Mouse (Mus musculus): ENCODE data around the gene Foxk2. TPM values are rescaled to one million over a fixed set of nuclear protein-coding genes. Genes with fewer than 3 reads are reported as not detected.
A peak's percentile ranks its signal among the peaks of the same experiment; 100 is the strongest.

Foxk2 gene
- polyA plus RNA-seq (2015; fragmentation: Nextera tagmentation; extraction: Ambion mirVana): 14.2 and 14.3 TPM in 2 replicates

GRCm38 (mm10) chr11:121259160-121260100, at the start of gene Foxk2:
TSS of gene Foxk2 (plus strand) at chr11:121259990.
- H3K4me3 ChIP-seq (replicated peaks; ENCODE audit: low read length): peak within 1 kb of the TSS; percentile 98
- H3K27ac ChIP-seq (ENCODE audit: low read length): peak within 1 kb of the TSS; percentile 95
- under 1% methylated on average over 67 of the region's 91 CpGs for WGBS
- peak; percentile 98 for ATAC-seq
- H3K27me3 ChIP-seq (replicated peaks; ENCODE audit: control insufficient read depth, insufficient read depth, low read length): no peaks in the 10 kb centered on the region
- peaks cover 27% of the 10 kb centered on the region for H3K36me3 ChIP-seq (ENCODE audit: control insufficient read depth, insufficient read depth)
- peak within 1 kb of the TSS; percentile 89 for H3K4me2 ChIP-seq (ENCODE audit: low read length)
- H3K9ac ChIP-seq (replicated peaks; ENCODE audit: low read depth, low read length): peak within 1 kb of the TSS; percentile 98
- H3K4me1 ChIP-seq (replicated peaks; ENCODE audit: control insufficient read depth, insufficient read depth, low read length): peaks cover 32% of the 10 kb centered on the region
- H3K9me3 ChIP-seq (ENCODE audit: control insufficient read depth, low read length): no peaks in the 10 kb centered on the region

- ATAC-seq: no peak
- no peaks in the 10 kb centered on the region for H3K27me3 ChIP-seq (replicated peaks; ENCODE audit: control insufficient read depth, insufficient read depth, low read length)
- peaks cover 14% of the 10 kb centered on the region for H3K36me3 ChIP-seq (ENCODE audit: control insufficient read depth, insufficient read depth)
- no peak overlapping the region for H3K9ac ChIP-seq (replicated peaks; ENCODE audit: low read depth, low read length)
- no peaks in the 10 kb centered on the region for H3K4me1 ChIP-seq (replicated peaks; ENCODE audit: control insufficient read depth, insufficient read depth, low read length)
- no peak overlapping the region for H3K27ac ChIP-seq (ENCODE audit: low read length)
- no peak overlapping the region for H3K4me3 ChIP-seq (replicated peaks; ENCODE audit: low read length)
- no peak overlapping the region for H3K4me2 ChIP-seq (ENCODE audit: low read length)
- H3K9me3 ChIP-seq (ENCODE audit: control insufficient read depth, low read length): no peaks in the 10 kb centered on the region
- 97% methylated on average over 3 of the region's 3 CpGs for WGBS
Observed at GRCm38 (mm10) chr11:121216831-121217230, 43.0 kb upstream of the Foxk2 start.

- H3K9ac ChIP-seq (replicated peaks; ENCODE audit: low read depth, low read length): no peak overlapping the region
- H3K27ac ChIP-seq (ENCODE audit: low read length): no peak overlapping the region
- WGBS: 90% methylated on average over 11 of the region's 11 CpGs
- no peaks in the 10 kb centered on the region for H3K27me3 ChIP-seq (replicated peaks; ENCODE audit: control insufficient read depth, insufficient read depth, low read length)
- H3K9me3 ChIP-seq (ENCODE audit: control insufficient read depth, low read length): no peaks in the 10 kb centered on the region
- H3K36me3 ChIP-seq (ENCODE audit: control insufficient read depth, insufficient read depth): peaks cover 31% of the 10 kb centered on the region
- no peak overlapping the region for H3K4me2 ChIP-seq (ENCODE audit: low read length)
- no peaks in the 10 kb centered on the region for H3K4me1 ChIP-seq (replicated peaks; ENCODE audit: control insufficient read depth, insufficient read depth, low read length)
- no peak for ATAC-seq
- H3K4me3 ChIP-seq (replicated peaks; ENCODE audit: low read length): no peak overlapping the region
Observed at GRCm38 (mm10) chr11:121219776-121220175, 40.0 kb upstream of the Foxk2 start.

- ATAC-seq: no peak
- peaks cover 31% of the 10 kb centered on the region for H3K36me3 ChIP-seq (ENCODE audit: control insufficient read depth, insufficient read depth)
- H3K4me2 ChIP-seq (ENCODE audit: low read length): no peak overlapping the region
- no peak overlapping the region for H3K27ac ChIP-seq (ENCODE audit: low read length)
- H3K4me1 ChIP-seq (replicated peaks; ENCODE audit: control insufficient read depth, insufficient read depth, low read length): no peaks in the 10 kb centered on the region
- 93% methylated on average over 5 of the region's 5 CpGs for WGBS
- no peaks in the 10 kb centered on the region for H3K9me3 ChIP-seq (ENCODE audit: control insufficient read depth, low read length)
- no peaks in the 10 kb centered on the region for H3K27me3 ChIP-seq (replicated peaks; ENCODE audit: control insufficient read depth, insufficient read depth, low read length)
- H3K9ac ChIP-seq (replicated peaks; ENCODE audit: low read depth, low read length): no peak overlapping the region
- H3K4me3 ChIP-seq (replicated peaks; ENCODE audit: low read length): no peak overlapping the region
Observed at GRCm38 (mm10) chr11:121220771-121221170, 39.0 kb upstream of the Foxk2 start.

- H3K9me3 ChIP-seq (ENCODE audit: control insufficient read depth, low read length): no peaks in the 10 kb centered on the region
- 91% methylated on average over 6 of the region's 6 CpGs for WGBS
- no peak for ATAC-seq
Observed at GRCm38 (mm10) chr11:121221321-121222010, 38.3 kb upstream of the Foxk2 start.

GRCm38 (mm10) chr11:121228129-121229017, 31.4 kb upstream of the Foxk2 start:
- Histone ChIP-seq H3K27ac (ENCODE audit: low read length) (peak overlapping the region; percentile 52), H3K36me3 (ENCODE audit: control insufficient read depth, insufficient read depth) (peaks cover 15% of the 10 kb centered on the region), H3K4me1 (replicated peaks; ENCODE audit: control insufficient read depth, insufficient read depth, low read length) (peaks cover 20% of the 10 kb centered on the region), H3K9me3 (ENCODE audit: control insufficient read depth, low read length) (no peaks in the 10 kb centered on the region), H3K9ac (replicated peaks; ENCODE audit: low read depth, low read length) (peak overlapping the region; percentile 72), H3K4me2 (ENCODE audit: low read length) (peak overlapping the region; percentile 67), H3K27me3 (replicated peaks; ENCODE audit: control insufficient read depth, insufficient read depth, low read length) (no peaks in the 10 kb centered on the region), H3K4me3 (replicated peaks; ENCODE audit: low read length) (peak overlapping the region; percentile 84)
- 0 out of 2 replicates have a peak, but pooled peaks have one; percentile 2 for ATAC-seq
- WGBS: 18% methylated on average over 21 of the region's 21 CpGs

More at GRCm38 (mm10) chr11:121221321-121222010, 38.3 kb upstream of the Foxk2 start:
- peaks cover 31% of the 10 kb centered on the region for H3K36me3 ChIP-seq (ENCODE audit: control insufficient read depth, insufficient read depth)
- no peak overlapping the region for H3K4me3 ChIP-seq (replicated peaks; ENCODE audit: low read length)
- H3K27ac ChIP-seq (ENCODE audit: low read length): no peak overlapping the region
- no peaks in the 10 kb centered on the region for H3K27me3 ChIP-seq (replicated peaks; ENCODE audit: control insufficient read depth, insufficient read depth, low read length)
- no peaks in the 10 kb centered on the region for H3K4me1 ChIP-seq (replicated peaks; ENCODE audit: control insufficient read depth, insufficient read depth, low read length)
- H3K4me2 ChIP-seq (ENCODE audit: low read length): no peak overlapping the region
- H3K9ac ChIP-seq (replicated peaks; ENCODE audit: low read depth, low read length): no peak overlapping the region

GRCm38 (mm10) chr11:121229018-121229439, 30.8 kb upstream of the Foxk2 start, which contains the start of gene Cybc1:
TSS of gene Cybc1 (minus strand) at chr11:121229322.
- ATAC-seq: peak; percentile 96
- under 1% methylated on average over 23 of the region's 23 CpGs for WGBS

GRCm38 (mm10) chr11:121231191-121231590, 28.6 kb upstream of the Foxk2 start:
- Histone ChIP-seq H3K27ac (ENCODE audit: low read length) (no peak overlapping the region), H3K4me2 (ENCODE audit: low read length) (no peak overlapping the region), H3K4me3 (replicated peaks; ENCODE audit: low read length) (no peak overlapping the region), H3K36me3 (ENCODE audit: control insufficient read depth, insufficient read depth) (0 out of 2 replicates have a peak, but pooled peaks cover 4% of the 10 kb centered on the region), H3K9ac (replicated peaks; ENCODE audit: low read depth, low read length) (no peak overlapping the region), H3K27me3 (replicated peaks; ENCODE audit: control insufficient read depth, insufficient read depth, low read length) (no peaks in the 10 kb centered on the region), H3K9me3 (ENCODE audit: control insufficient read depth, low read length) (no peaks in the 10 kb centered on the region), H3K4me1 (replicated peaks; ENCODE audit: control insufficient read depth, insufficient read depth, low read length) (peaks cover 22% of the 10 kb centered on the region)
- 81% methylated on average over 4 of the region's 4 CpGs for WGBS
- no peak for ATAC-seq

More at GRCm38 (mm10) chr11:121229018-121229439, 30.8 kb upstream of the Foxk2 start, which contains the start of gene Cybc1:
- H3K27ac ChIP-seq (ENCODE audit: low read length): peak within 1 kb of the TSS; percentile 52
- peaks cover 20% of the 10 kb centered on the region for H3K4me1 ChIP-seq (replicated peaks; ENCODE audit: control insufficient read depth, insufficient read depth, low read length)
- H3K9ac ChIP-seq (replicated peaks; ENCODE audit: low read depth, low read length): peak within 1 kb of the TSS; percentile 72
- peaks cover 9% of the 10 kb centered on the region; the same call in 1 of the 2 replicates for H3K36me3 ChIP-seq (ENCODE audit: control insufficient read depth, insufficient read depth)
- H3K4me2 ChIP-seq (ENCODE audit: low read length): peak within 1 kb of the TSS; percentile 67
- peak within 1 kb of the TSS; percentile 84 for H3K4me3 ChIP-seq (replicated peaks; ENCODE audit: low read length)
- H3K27me3 ChIP-seq (replicated peaks; ENCODE audit: control insufficient read depth, insufficient read depth, low read length): no peaks in the 10 kb centered on the region
- H3K9me3 ChIP-seq (ENCODE audit: control insufficient read depth, low read length): no peaks in the 10 kb centered on the region
